Mouse (Mus musculus) kidney, embryonic 14.5 days (tissue): ENCODE results near the gene Selplg. TPM values are rescaled to one million over a fixed set of nuclear protein-coding genes. Genes with fewer than 3 reads are reported as not detected.

ENCODE experiments used
- ATAC-seq: fragments of 200-750 bp; cut with Nextera tagmentation; 2 replicates; pipeline ENCODE4 v1.8.0; 2017; ENCODE audit warnings: moderate number of reproducible peaks, mild to moderate bottlenecking, moderate TSS enrichment, moderate library complexity; ENCODE audit not compliant: low FRiP score, low TSS enrichment
- H3K27ac ChIP-seq: fragments of 300-500 bp; sonication (generic); 2 replicates; pipeline ENCODE4 v1.5.1; 2014; ENCODE audit warnings: low read depth, mild to moderate bottlenecking, low read length, moderate library complexity, mixed read lengths
- H3K27me3 ChIP-seq: fragments of 300-500 bp; sonication (generic); 2 replicates; pipeline ENCODE4 v1.6.1; 2014; ENCODE audit warnings: mild to moderate bottlenecking, low read length; ENCODE audit not compliant: control insufficient read depth, insufficient read depth
- H3K36me3 ChIP-seq: fragments of 300-500 bp; sonication (generic); 2 replicates; pipeline ENCODE4 v1.6.1; 2014; ENCODE audit warnings: low read length, mixed read lengths; ENCODE audit not compliant: control insufficient read depth, insufficient read depth
- H3K4me1 ChIP-seq: fragments of 300-500 bp; sonication (generic); 2 replicates; pipeline ENCODE4 v1.6.1; 2014; ENCODE audit warnings: low read length, mixed read lengths; ENCODE audit not compliant: control insufficient read depth, insufficient read depth
- H3K4me2 ChIP-seq: fragments of 300-500 bp; sonication (generic); replicated peaks from 2 replicates; pipeline ENCODE4 v1.6.1; 2014; ENCODE audit warnings: low read depth, mild to moderate bottlenecking, low read length
- H3K4me3 ChIP-seq: fragments of 300-500 bp; sonication (generic); 2 replicates; pipeline ENCODE4 v1.5.1; 2014; ENCODE audit warnings: mild to moderate bottlenecking, low read length
- H3K9ac ChIP-seq: fragments of 300-500 bp; sonication (generic); 2 replicates; pipeline ENCODE4 v1.6.1; 2014; ENCODE audit warnings: low read depth, mild to moderate bottlenecking, low read length, moderate library complexity
- H3K9me3 ChIP-seq: fragments of 300-500 bp; sonication (generic); 2 replicates; pipeline ENCODE4 v1.6.1; 2016; ENCODE audit warnings: low read length; ENCODE audit not compliant: control insufficient read depth
- WGBS: fragments of 180-500 bp; shearing (Covaris S2); extraction: QIAGEN DNeasy Blood & Tissue Kit; methylation state at CpG from one replicate; pipeline ENCODE4 v1.1.7; 2014; 5-methylcytosine and 5-hydroxymethylcytosine counted together
- polyA plus RNA-seq: library from polyadenylated mRNA; unstranded; fragments of >200 nt; fragmentation: Nextera tagmentation; extraction: Ambion mirVana; gene quantifications from 2 replicates; pipeline ENCODE4 v1.2.1, GENCODE M21; 2014

Selplg gene
- polyA plus RNA-seq, 1 experiment from 2014 or later = 1.4 TPM

- Histone ChIP-seq H3K9ac (no peak overlapping the region), H3K4me3 (no peak overlapping the region), H3K27me3 (no peaks in the 10 kb centered on the region), H3K36me3 (no peaks in the 10 kb centered on the region), H3K4me2 (no peak overlapping the region), H3K4me1 (0 out of 2 replicates have a peak, but pooled peaks cover 3% of the 10 kb centered on the region), H3K27ac (no peak overlapping the region), H3K9me3 (no peaks in the 10 kb centered on the region)
- WGBS = 59% methylated on average over 16 of the region's 16 CpGs
- no peak for ATAC-seq
Observed at GRCm38 (mm10) chr5:113833316-113833947, 988 bp upstream of the Selplg start.

- no peak overlapping the region for H3K4me3 ChIP-seq
- no peak overlapping the region for H3K4me2 ChIP-seq
- no peaks in the 10 kb centered on the region for H3K9me3 ChIP-seq
- 0 out of 2 replicates have a peak, but pooled peaks cover 3% of the 10 kb centered on the region for H3K4me1 ChIP-seq
- no peak for ATAC-seq
- no peaks in the 10 kb centered on the region for H3K27me3 ChIP-seq
- H3K27ac ChIP-seq = no peak overlapping the region
- H3K36me3 ChIP-seq = no peaks in the 10 kb centered on the region
- H3K9ac ChIP-seq = 0 out of 2 replicates have a peak overlapping the region, but pooled peaks have one; percentile 7
- 50% methylated on average over 3 of the region's 3 CpGs for WGBS
Observed at GRCm38 (mm10) chr5:113831741-113832140, 703 bp downstream of the Selplg start.

- H3K9me3 ChIP-seq = no peaks in the 10 kb centered on the region
- WGBS = 86% methylated on average over 5 of the region's 5 CpGs
- no peak overlapping the region for H3K27ac ChIP-seq
- no peak overlapping the region for H3K9ac ChIP-seq
- no peaks in the 10 kb centered on the region for H3K27me3 ChIP-seq
- no peak overlapping the region for H3K4me3 ChIP-seq
- no peak overlapping the region for H3K4me2 ChIP-seq
- H3K4me1 ChIP-seq = 0 out of 2 replicates have a peak, but pooled peaks cover 3% of the 10 kb centered on the region
- no peaks in the 10 kb centered on the region for H3K36me3 ChIP-seq
- ATAC-seq = no peak
Observed at GRCm38 (mm10) chr5:113830796-113831195, 1.6 kb downstream of the Selplg start.

GRCm38 (mm10) chr5:113830292-113830643 lies 2.2 kb downstream of the Selplg start:
- ATAC-seq = no peak
- WGBS = 49% methylated on average over 10 of the region's 10 CpGs
- H3K4me3 ChIP-seq = no peak overlapping the region
- H3K9me3 ChIP-seq = no peaks in the 10 kb centered on the region
- H3K9ac ChIP-seq = no peak overlapping the region
- 0 out of 2 replicates have a peak, but pooled peaks cover 3% of the 10 kb centered on the region for H3K4me1 ChIP-seq
- H3K27me3 ChIP-seq = no peaks in the 10 kb centered on the region
- no peak overlapping the region for H3K27ac ChIP-seq
- H3K4me2 ChIP-seq = no peak overlapping the region
- no peaks in the 10 kb centered on the region for H3K36me3 ChIP-seq

GRCm38 (mm10) chr5:113829566-113830291 lies 2.7 kb downstream of the Selplg start:
- Histone ChIP-seq H3K4me2 (no peak overlapping the region), H3K36me3 (no peaks in the 10 kb centered on the region), H3K9me3 (no peaks in the 10 kb centered on the region), H3K9ac (no peak overlapping the region), H3K27ac (no peak overlapping the region), H3K4me1 (0 out of 2 replicates have a peak, but pooled peaks cover 3% of the 10 kb centered on the region), H3K4me3 (no peak overlapping the region), H3K27me3 (no peaks in the 10 kb centered on the region)
- no peak for ATAC-seq
- 71% methylated on average over 7 of the region's 7 CpGs for WGBS

- no peak overlapping the region for H3K4me2 ChIP-seq
- H3K27me3 ChIP-seq = no peaks in the 10 kb centered on the region
- no peaks in the 10 kb centered on the region for H3K36me3 ChIP-seq
- H3K9me3 ChIP-seq = no peaks in the 10 kb centered on the region
- no peak overlapping the region for H3K4me3 ChIP-seq
- WGBS = 45% methylated on average over 7 of the region's 7 CpGs
- ATAC-seq = peak; percentile 50; the same call in 1 of the 2 replicates
- 0 out of 2 replicates have a peak, but pooled peaks cover 3% of the 10 kb centered on the region for H3K4me1 ChIP-seq
- 0 out of 2 replicates have a peak overlapping the region, but pooled peaks have one; percentile 9 for H3K9ac ChIP-seq
- H3K27ac ChIP-seq = no peak overlapping the region
Observed at GRCm38 (mm10) chr5:113828481-113828880, 4.0 kb downstream of the Selplg start.

DNA sequence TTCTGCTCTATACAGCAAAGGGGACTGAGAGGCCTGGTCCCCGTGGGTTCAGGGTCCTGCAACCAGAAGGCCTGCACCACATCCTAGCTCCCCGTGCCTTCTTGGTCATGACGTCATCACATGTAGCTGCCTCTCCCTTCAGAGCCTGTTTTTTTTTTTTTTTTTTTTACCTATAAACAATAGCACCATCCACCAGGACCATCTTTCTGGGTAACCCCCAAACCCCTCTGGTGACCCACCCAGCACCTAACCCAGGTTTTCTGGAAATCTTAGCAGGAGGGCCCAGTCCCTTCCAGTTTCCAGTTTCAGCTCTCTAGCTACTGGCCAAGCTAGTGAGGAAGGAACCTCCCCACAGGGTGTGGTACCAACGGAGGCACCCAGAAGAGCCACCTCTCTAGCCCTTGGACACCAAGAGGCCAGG lies 4.4 kb downstream of the Selplg start:
- no peak for ATAC-seq
- Histone ChIP-seq H3K4me2 (no peak overlapping the region), H3K4me1 (0 out of 2 replicates have a peak, but pooled peaks cover 3% of the 10 kb centered on the region), H3K27me3 (no peaks in the 10 kb centered on the region), H3K36me3 (no peaks in the 10 kb centered on the region), H3K9ac (0 out of 2 replicates have a peak overlapping the region, but pooled peaks have one; percentile 9), H3K4me3 (no peak overlapping the region), H3K9me3 (no peaks in the 10 kb centered on the region), H3K27ac (no peak overlapping the region)
- WGBS = 54% methylated on average over 4 of the region's 4 CpGs

DNA sequence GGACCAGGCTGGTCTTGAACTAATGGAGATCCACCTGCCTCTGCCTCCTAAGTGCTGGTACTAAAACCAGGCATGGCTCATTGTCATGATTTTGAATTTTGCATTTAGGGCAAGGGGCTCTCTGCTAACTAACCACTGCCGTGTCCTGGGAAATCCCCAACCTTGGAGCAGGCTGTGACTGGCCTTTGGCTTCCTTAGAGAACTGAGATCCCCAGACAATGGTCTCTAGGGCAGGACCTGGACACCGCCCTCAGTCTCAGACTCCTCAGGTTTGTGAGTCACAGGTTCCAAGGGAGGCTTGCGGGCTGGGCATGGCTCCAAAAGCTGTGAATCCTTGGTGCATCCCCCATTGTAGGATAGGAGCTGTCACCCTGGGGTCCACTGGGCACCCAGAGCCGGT lies 5.8 kb downstream of the Selplg start:
- H3K9me3 ChIP-seq = no peaks in the 10 kb centered on the region
- WGBS = 88% methylated on average over 4 of the region's 4 CpGs
- no peak overlapping the region for H3K27ac ChIP-seq
- H3K4me2 ChIP-seq = no peak overlapping the region
- no peaks in the 10 kb centered on the region for H3K36me3 ChIP-seq
- no peaks in the 10 kb centered on the region for H3K27me3 ChIP-seq
- H3K4me3 ChIP-seq = no peak overlapping the region
- 0 out of 2 replicates have a peak, but pooled peaks cover 3% of the 10 kb centered on the region for H3K4me1 ChIP-seq
- no peak overlapping the region for H3K9ac ChIP-seq
- ATAC-seq = no peak

DNA sequence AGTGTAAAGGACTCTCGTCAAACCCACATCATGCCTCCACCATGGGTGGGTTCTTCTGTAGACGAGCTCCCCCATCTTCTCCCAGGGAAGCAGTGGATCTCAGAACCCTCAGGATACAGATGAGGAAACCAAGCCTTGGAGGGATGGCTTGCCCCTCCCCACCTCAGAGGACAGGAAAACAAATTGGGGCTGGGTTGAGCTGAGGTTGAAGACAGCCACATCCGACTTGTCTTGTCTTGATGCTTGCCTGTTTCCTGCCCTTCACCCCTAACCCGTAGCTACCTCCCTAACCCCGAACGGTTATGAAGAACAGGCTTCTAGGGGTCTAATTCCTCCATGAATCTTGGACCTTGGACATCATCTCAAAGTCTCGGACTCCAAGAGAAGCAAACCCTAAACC lies 6.9 kb downstream of the Selplg start:
- Histone ChIP-seq H3K27me3 (no peaks in the 10 kb centered on the region), H3K9me3 (no peaks in the 10 kb centered on the region), H3K27ac (no peak overlapping the region), H3K4me2 (no peak overlapping the region), H3K4me1 (0 out of 2 replicates have a peak, but pooled peaks cover 3% of the 10 kb centered on the region), H3K36me3 (no peaks in the 10 kb centered on the region), H3K4me3 (no peak overlapping the region), H3K9ac (no peak overlapping the region)
- WGBS = 78% methylated on average over 7 of the region's 7 CpGs
- no peak for ATAC-seq
